Mouse (Mus musculus) CH12.LX (cell line): ENCODE data around the gene Dgkg.

Experiments used
- CTCF ChIP-seq, 2 experiments: IDR thresholded peaks in 1 of 2; conservative IDR thresholded peaks in 1 of 2; 2 replicates each; pipeline ENCODE4 v1.5.1; 2011 to 2012; ENCODE audit warnings: low read depth in 2 of 2, low read length in 2 of 2, improper control_type of control experiment in 1 of 2, inconsistent platforms in 1 of 2, mild to moderate bottlenecking in 1 of 2, moderate library complexity in 1 of 2
- EP300 ChIP-seq: IDR thresholded peaks from 2 replicates; pipeline ENCODE4 v1.6.1; 2011; ENCODE audit warnings: low read length, improper control_type of control experiment
- ETS1 ChIP-seq: conservative IDR thresholded peaks from 2 replicates; pipeline ENCODE4 v1.6.1; 2012; ENCODE audit warnings: low read depth, mild to moderate bottlenecking, inconsistent platforms, low read length, improper control_type of control experiment, moderate library complexity
- HCFC1 ChIP-seq: IDR thresholded peaks from 2 replicates; pipeline ENCODE4 v1.6.1; 2012; ENCODE audit warnings: low read depth, mild to moderate bottlenecking, inconsistent platforms, low read length, improper control_type of control experiment
- NELFE ChIP-seq: IDR thresholded peaks from 2 replicates; pipeline ENCODE4 v1.6.1; 2011; ENCODE audit warnings: low read depth, low read length, improper control_type of control experiment
- POLR2A ChIP-seq: IDR thresholded peaks from 2 replicates; pipeline ENCODE4 v1.6.1; 2011; ENCODE audit warnings: low read depth, mild to moderate bottlenecking, improper control_type of control experiment, low read length
- RCOR1 ChIP-seq: conservative IDR thresholded peaks from 2 replicates; pipeline ENCODE4 v1.6.1; 2012; ENCODE audit warnings: low read depth, mild to moderate bottlenecking, inconsistent platforms, low read length, improper control_type of control experiment
- TCF12 ChIP-seq: IDR thresholded peaks from 2 replicates; pipeline ENCODE4 v1.6.1; 2014; ENCODE audit warnings: low read depth, mild to moderate bottlenecking, inconsistent platforms, low read length, improper control_type of control experiment
- ZC3H11A ChIP-seq: IDR thresholded peaks from 2 replicates; pipeline ENCODE4 v1.6.1; 2012; ENCODE audit warnings: low read depth, mild to moderate bottlenecking, inconsistent platforms, low read length, improper control_type of control experiment
- ZKSCAN1 ChIP-seq: IDR thresholded peaks from 2 replicates; pipeline ENCODE4 v1.6.1; 2012; ENCODE audit warnings: low read depth, inconsistent platforms, low read length, improper control_type of control experiment, borderline replicate concordance
- ZNF384 ChIP-seq: IDR thresholded peaks from 2 replicates; pipeline ENCODE4 v1.6.1; 2012; ENCODE audit warnings: low read depth, low read length, improper control_type of control experiment, inconsistent platforms

GRCm38 (mm10) chr16:22431773-22432172 is 225.2 kb downstream of the Dgkg start:
- TF ChIP-seq RCOR1 (no peak), HCFC1 (no peak), TCF12 (no peak), POLR2A (no peak), EP300 (no peak), NELFE (no peak), CTCF (conservative IDR thresholded peaks at IDR 0.05 in 1 of 2, IDR thresholded peaks at IDR 0.05 in 1 of 2; ENCODE audit: low read depth in 2 of 2, low read length in 2 of 2) (no peak), ZKSCAN1 (no peak), ZC3H11A (no peak), ETS1 (no peak), ZNF384 (peak; percentile 26; the same call in 1 of the 2 replicates)
